Mouse (Mus musculus): ENCODE data around the gene Mad2l1bp. TPM values are rescaled to one million over a fixed set of nuclear protein-coding genes. Genes with fewer than 3 reads are reported as not detected.
A peak's percentile ranks its signal among the peaks of the same experiment; 100 is the strongest.

Gene Mad2l1bp
- total RNA-seq, 2 experiments from 2014 or later, result 17.2 to 22.4 TPM

GRCm38 (mm10) chr17:46117623-46118422 is 35.5 kb downstream of the Mad2l1bp start:
- intact Hi-C loops (cut with DNase I), result no loop called here
- DNase-seq (ENCODE audit: low spot score), result no peak

GRCm38 (mm10) chr17:46116881-46117280 is 36.5 kb downstream of the Mad2l1bp start:
- no peak for DNase-seq (ENCODE audit: low spot score)
- intact Hi-C loops (cut with DNase I), result no loop called here

- intact Hi-C loops (cut with DNase I), result no loop called here
- no peak for DNase-seq (ENCODE audit: low spot score)
Observed at GRCm38 (mm10) chr17:46116138-46116537, 37.2 kb downstream of the Mad2l1bp start.

GRCm38 (mm10) chr17:46115489-46115888 is 37.9 kb downstream of the Mad2l1bp start:
- intact Hi-C loops (cut with DNase I), result no loop called here
- no peak for DNase-seq (ENCODE audit: low spot score)

GRCm38 (mm10) chr17:46110402-46111289 is 42.7 kb downstream of the Mad2l1bp start, which contains the start of gene Mrps18a:
Gene Mrps18a, plus strand, starts transcription at chr17:46110986.
- intact Hi-C loops (cut with DNase I), result no loop called here
- DNase-seq (ENCODE audit: low spot score), result peak; percentile 70

GRCm38 (mm10) chr17:46108286-46108685 is 45.1 kb downstream of the Mad2l1bp start:
- intact Hi-C loops (cut with DNase I), result no loop called here
- DNase-seq (ENCODE audit: low spot score), result no peak

GRCm38 (mm10) chr17:46104487-46104886 is 48.9 kb downstream of the Mad2l1bp start:
- intact Hi-C loops (cut with DNase I), result no loop called here
- peak; percentile 76 for DNase-seq (ENCODE audit: low spot score)

GRCm38 (mm10) chr17:46102608-46103159 is 50.7 kb downstream of the Mad2l1bp start:
- intact Hi-C loops (cut with DNase I), result no loop called here

GRCm38 (mm10) chr17:46101906-46102305 is 51.4 kb downstream of the Mad2l1bp start:
- intact Hi-C loops (cut with DNase I), result no loop called here
- DNase-seq (ENCODE audit: low spot score), result no peak

More at GRCm38 (mm10) chr17:46102608-46103159, 50.7 kb downstream of the Mad2l1bp start:
- DNase-seq (ENCODE audit: low spot score), result no peak

- DNase-seq (ENCODE audit: low spot score), result no peak
- intact Hi-C loops (cut with DNase I), result no loop called here
Observed at GRCm38 (mm10) chr17:46098525-46098924, 54.8 kb downstream of the Mad2l1bp start.

Other genes with a start within 250 kb of the Mad2l1bp start
- 100 to 1,000 TPM; 257 to 275 TPM for gene Vegfa, start 121.2 kb downstream of the Mad2l1bp start, total RNA-seq (2021)
- 100 to 1,000 TPM; 121 to 134 TPM for gene Mrps18a, start 42.6 kb downstream of the Mad2l1bp start, total RNA-seq (2021)
- 1 to 10 TPM; 1.1 to 1.2 TPM for gene Rsph9, start 9.3 kb downstream of the Mad2l1bp start, total RNA-seq (2021)
- gene Gtpbp2, start 7.5 kb upstream of the Mad2l1bp start, total RNA-seq (2021), result 10 to 100 TPM; 67.5 to 70.6 TPM
- 1 to 10 TPM; 8.6 to 9.4 TPM for gene Polh, start 49.1 kb upstream of the Mad2l1bp start, total RNA-seq (2021)
- 10 to 100 TPM; 19.6 to 21.3 TPM for gene Xpo5, start 49.2 kb upstream of the Mad2l1bp start, total RNA-seq (2021)
- 10 to 100 TPM; 20.9 to 26.1 TPM for gene Polr1c, start 94.5 kb upstream of the Mad2l1bp start, total RNA-seq (2021)
- 10 to 100 TPM; 81.8 to 82.6 TPM for gene Yipf3, start 94.5 kb upstream of the Mad2l1bp start, total RNA-seq (2021)
- under 1 TPM; 0.20 to 0.26 TPM for gene Lrrc73, start 100.0 kb upstream of the Mad2l1bp start, total RNA-seq (2021)
- 10 to 100 TPM; 37.1 to 40.5 TPM for gene Tjap1, start 129.5 kb upstream of the Mad2l1bp start, total RNA-seq (2021)
- gene Dlk2, start 143.9 kb upstream of the Mad2l1bp start, total RNA-seq (2021), result under 1 TPM; 0.39 to 0.49 TPM
- 1 to 10 TPM; 4.2 to 4.6 TPM for gene Abcc10, start 174.8 kb upstream of the Mad2l1bp start, total RNA-seq (2021)
- 10 to 100 TPM; 16.5 to 18.8 TPM for gene Zfp318, start 230.2 kb upstream of the Mad2l1bp start, total RNA-seq (2021)

Data from heart, postnatal 25 days (tissue).